Comparison of ENCODE assay signal across 8 mouse cellular contexts in the genomic region with DNA sequence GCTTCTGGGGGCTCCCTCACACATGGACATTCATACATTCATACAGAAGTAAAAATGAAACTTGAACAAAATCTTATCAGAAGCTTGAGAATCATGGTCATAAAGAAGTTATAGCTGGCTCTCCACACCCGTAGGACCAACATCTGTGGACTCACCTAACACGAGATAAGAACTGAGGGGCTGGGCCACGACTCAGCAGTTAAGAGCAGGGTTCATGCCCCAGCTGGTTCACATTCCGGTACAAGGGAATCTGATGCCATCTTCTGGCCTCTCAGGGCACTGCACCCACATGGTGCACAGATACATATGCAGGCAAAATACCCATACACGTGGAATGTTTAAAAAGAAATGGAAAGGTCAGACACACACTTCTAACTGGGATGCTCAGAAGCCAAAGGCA. TPM values are rescaled to one million over a fixed set of nuclear protein-coding genes. Genes with fewer than 3 reads are reported as not detected.
DNase-seq lines count a peak whose midpoint lies in the region; ATAC-seq and TF ChIP-seq lines count a peak whose summit lies in the region.

No protein-coding gene starts in this region.

- no peak overlapping the region for H3K4me3 ChIP-seq in midbrain, embryonic 11.5 days (ENCODE audit: low read depth, low read length)
- H3K4me3 ChIP-seq in midbrain, embryonic 13.5 days (replicated peaks): no peak overlapping the region
- H3K4me3 ChIP-seq in cortical plate, adult 2 months (ENCODE audit: insufficient read depth, low read length): no peak overlapping the region

- no peak overlapping the region for H3K4me2 ChIP-seq in midbrain, embryonic 11.5 days
- H3K4me2 ChIP-seq in midbrain, embryonic 13.5 days (replicated peaks): no peak overlapping the region

- no peak for ATAC-seq in midbrain, embryonic 11.5 days (ENCODE audit: low FRiP score)
- no peak for ATAC-seq in midbrain, embryonic 13.5 days
- ATAC-seq in neutrophil, adult 5-6 weeks (ENCODE audit: extremely low read depth, insufficient number of reproducible peaks, low FRiP score, poor library complexity, severe bottlenecking): 0 out of 2 replicates have a peak, but pooled peaks have one; percentile 33

- TF ChIP-seq CTCF in cortical plate, adult 2 months (IDR thresholded peaks at IDR 0.05; ENCODE audit: extremely low read depth, insufficient read depth, low read length): peak; percentile 62

- peak; percentile 93 for DNase-seq in midbrain, embryonic 11.5 days (ENCODE audit: low spot score, missing footprints)
- peak; percentile 60 for DNase-seq in T-cell, adult 2 months (ENCODE audit: low spot score)
- DNase-seq in heart, postnatal 36 days: peak; percentile 61 to 70
- DNase-seq in liver: peak; percentile 87
- DNase-seq in urinary bladder, postnatal 25 days (ENCODE audit: low spot score): peak; percentile 63

- no peak overlapping the region for H3K27ac ChIP-seq in midbrain, embryonic 11.5 days (ENCODE audit: low read depth, low read length)
- H3K27ac ChIP-seq in midbrain, embryonic 13.5 days: no peak overlapping the region
- H3K27ac ChIP-seq in cortical plate, adult 2 months (ENCODE audit: insufficient read depth, low read length): no peak overlapping the region

- no peak overlapping the region for H3K9ac ChIP-seq in midbrain, embryonic 11.5 days (ENCODE audit: low read length)
- no peak overlapping the region for H3K9ac ChIP-seq in midbrain, embryonic 13.5 days (replicated peaks)

- intact Hi-C loops in heart, postnatal 36 days (cut with DNase I): loop anchor here (1.0 kb wide), 1 partner anchor 151 kb away; no protein-coding TSS in a partner anchor

- H3K27me3 ChIP-seq in midbrain, embryonic 11.5 days (ENCODE audit: control insufficient read depth, insufficient read depth, low read length): no peaks in the 10 kb centered on the region
- H3K27me3 ChIP-seq in midbrain, embryonic 13.5 days: no peaks in the 10 kb centered on the region

- 29% methylated on average over 5 of the region's 5 CpGs for WGBS in midbrain, embryonic 11.5 days
- WGBS in midbrain, embryonic 13.5 days: 30% methylated on average over 5 of the region's 5 CpGs

- H3K9me3 ChIP-seq in midbrain, embryonic 11.5 days (ENCODE audit: control insufficient read depth, low read length): no peaks in the 10 kb centered on the region
- H3K9me3 ChIP-seq in midbrain, embryonic 13.5 days: no peaks in the 10 kb centered on the region

- peaks cover 5% of the 10 kb centered on the region; the same call in 1 of the 2 replicates for H3K4me1 ChIP-seq in midbrain, embryonic 11.5 days (ENCODE audit: control insufficient read depth, insufficient read depth, low read length)
- H3K4me1 ChIP-seq in midbrain, embryonic 13.5 days (replicated peaks): peaks cover 10% of the 10 kb centered on the region
- peaks cover 4% of the 10 kb centered on the region for H3K4me1 ChIP-seq in cortical plate, adult 2 months (ENCODE audit: control insufficient read depth, insufficient read depth, low read length)

- no peak for TF ChIP-seq POLR2A in cortical plate, adult 2 months (IDR thresholded peaks at IDR 0.05; ENCODE audit: extremely low read depth, insufficient read depth, low read length)

- no peaks in the 10 kb centered on the region for H3K36me3 ChIP-seq in midbrain, embryonic 11.5 days (ENCODE audit: control insufficient read depth, insufficient read depth, low read length)
- 0 out of 2 replicates have a peak, but pooled peaks cover under 1% of the 10 kb centered on the region for H3K36me3 ChIP-seq in midbrain, embryonic 13.5 days

RNA-seq across cellular contexts. Expression of a gene that starts 3.1 kb away (rescaled TPM):
- 13.4 and 15.3 TPM in 2 replicates for polyA plus RNA-seq in midbrain, embryonic 11.5 days (2014; fragmentation: Nextera tagmentation; extraction: Ambion mirVana)
- 9.4 and 12.0 TPM in 2 replicates for polyA plus RNA-seq in midbrain, embryonic 13.5 days (2015; fragmentation: Nextera tagmentation; extraction: Ambion mirVana)
- 31.2 and 37.3 TPM in 2 replicates for polyA plus RNA-seq in cortical plate, adult 2 months (2012; rRNA removed)
- 10 to 100 TPM; 13.7 to 14.5 TPM for total RNA-seq in heart, postnatal 36 days (2021)
- 4.2 and 4.4 TPM in 2 replicates for total RNA-seq in neutrophil, adult 5-6 weeks (2017)

RNA-seq across cellular contexts. Expression of a gene that starts 3.2 kb away (rescaled TPM):
- 11.2 and 13.4 TPM in 2 replicates for polyA plus RNA-seq in midbrain, embryonic 11.5 days (2014; fragmentation: Nextera tagmentation; extraction: Ambion mirVana)
- polyA plus RNA-seq in midbrain, embryonic 13.5 days (2015; fragmentation: Nextera tagmentation; extraction: Ambion mirVana): 31.7 and 38.2 TPM in 2 replicates
- polyA plus RNA-seq in cortical plate, adult 2 months (2012; rRNA removed): 62.6 and 63.5 TPM in 2 replicates
- total RNA-seq in heart, postnatal 36 days (2021): 10 to 100 TPM; 37.1 to 37.3 TPM
- 18.8 and 19.8 TPM in 2 replicates for total RNA-seq in neutrophil, adult 5-6 weeks (2017)

RNA-seq across cellular contexts. Expression of a gene that starts 29.2 kb away (rescaled TPM):
- polyA plus RNA-seq in midbrain, embryonic 11.5 days (2014; fragmentation: Nextera tagmentation; extraction: Ambion mirVana): 3.4 and 5.4 TPM in 2 replicates
- polyA plus RNA-seq in midbrain, embryonic 13.5 days (2015; fragmentation: Nextera tagmentation; extraction: Ambion mirVana): 2.9 and 3.1 TPM in 2 replicates
- 7.0 and 8.3 TPM in 2 replicates for polyA plus RNA-seq in cortical plate, adult 2 months (2012; rRNA removed)
- total RNA-seq in heart, postnatal 36 days (2021): 1 to 10 TPM in 1 of 2 experiments, under 1 TPM in 1; 0.46 to 1.2 TPM
- 0.74 and 0.81 TPM in 2 replicates for total RNA-seq in neutrophil, adult 5-6 weeks (2017)
